Mouse (Mus musculus) layer of hippocampus, postnatal 36 days (tissue): ENCODE measurements around the gene Mamstr. TPM values are rescaled to one million over a fixed set of nuclear protein-coding genes. Genes with fewer than 3 reads are reported as not detected.

Experiments
- DNase-seq, 2 experiments: peaks; one replicate each; pipeline ENCODE4 v3.0.0; 2022
- total RNA-seq, 2 experiments: library from RNA; stranded (reverse); gene quantifications; 2 replicates each; pipeline ENCODE4 v1.2.3; 2021

The Mamstr gene
- total RNA-seq, 2 experiments from 2014 or later, result 2.3 to 2.8 TPM

- DNase-seq, result no peak
These were observed 54.3 kb downstream of the Mamstr start, which contains the start of gene Sec1 for GRCm38 (mm10) chr7:45693921-45694591. Gene Sec1 (minus strand): TSS chr7:45694402.

- no peak for DNase-seq
These were observed 55.3 kb downstream of the Mamstr start for GRCm38 (mm10) chr7:45695098-45695497.

Other genes starting within 250 kb of the Mamstr start
- 100 to 1,000 TPM; 379 to 450 TPM for gene Snrnp70, start 244.2 kb upstream of the Mamstr start, total RNA-seq
- gene Kcna7, start 234.3 kb upstream of the Mamstr start, total RNA-seq, result not detected
- gene Ntf5, start 226.3 kb upstream of the Mamstr start, total RNA-seq, result under 1 TPM; 0.17 to 0.18 TPM
- not detected for gene Lhb, start 219.2 kb upstream of the Mamstr start, total RNA-seq
- 10 to 100 TPM; 14.5 to 18.6 TPM for gene Gys1, start 205.1 kb upstream of the Mamstr start, total RNA-seq
- gene Ruvbl2, start 201.9 kb upstream of the Mamstr start, total RNA-seq, result 10 to 100 TPM; 33.0 to 39.9 TPM
- 100 to 1,000 TPM; 187 to 197 TPM for gene Ftl1, start 180.1 kb upstream of the Mamstr start, total RNA-seq
- gene Bax, start 173.1 kb upstream of the Mamstr start, total RNA-seq, result 10 to 100 TPM; 73.5 to 80.8 TPM
- not detected for gene Tulp2, start 158.1 kb upstream of the Mamstr start, total RNA-seq
- 1 to 10 TPM in 1 of 2 experiments, not detected in 1; 2.5 TPM for gene Gm45808, start 153.2 kb upstream of the Mamstr start, total RNA-seq
- gene Dhdh, start 151.2 kb upstream of the Mamstr start, total RNA-seq, result 1 to 10 TPM; 3.1 to 3.9 TPM
- gene Nucb1, start 129.6 kb upstream of the Mamstr start, total RNA-seq, result 10 to 100 TPM; 94.0 to 98.0 TPM
- 10 to 100 TPM; 17.4 to 20.0 TPM for gene Ppp1r15a, start 113.7 kb upstream of the Mamstr start, total RNA-seq
- gene Plekha4, start 113.6 kb upstream of the Mamstr start, total RNA-seq, result under 1 TPM; 0.77 to 0.86 TPM
- gene Hsd17b14, start 85.1 kb upstream of the Mamstr start, total RNA-seq, result under 1 TPM in 1 of 2 experiments, not detected in 1; 0.28 TPM
- gene Bcat2, start 69.8 kb upstream of the Mamstr start, total RNA-seq, result 10 to 100 TPM; 23.5 to 29.9 TPM
- not detected for gene Fgf21, start 24.5 kb upstream of the Mamstr start, total RNA-seq
- not detected for gene Fut1, start 22.7 kb upstream of the Mamstr start, total RNA-seq
- not detected for gene Izumo1, start 18.2 kb upstream of the Mamstr start, total RNA-seq
- gene Rasip1, start 12.5 kb upstream of the Mamstr start, total RNA-seq, result 1 to 10 TPM; 6.1 to 6.6 TPM
- under 1 TPM in 1 of 2 experiments, not detected in 1; 0.18 TPM for gene Fut2, start 26.4 kb downstream of the Mamstr start, total RNA-seq
- gene Ntn5, start 44.0 kb downstream of the Mamstr start, total RNA-seq, result 1 to 10 TPM; 5.5 to 6.0 TPM
- 1 to 10 TPM; 2.0 to 2.7 TPM for gene Sec1, start 54.4 kb downstream of the Mamstr start, total RNA-seq
- gene Car11, start 59.9 kb downstream of the Mamstr start, total RNA-seq, result 100 to 1,000 TPM; 191 to 217 TPM
- gene Dbp, start 65.1 kb downstream of the Mamstr start, total RNA-seq, result 10 to 100 TPM; 49.8 to 51.5 TPM
- 100 to 1,000 TPM; 372 to 375 TPM for gene Rpl18, start 75.5 kb downstream of the Mamstr start, total RNA-seq
- 10 to 100 TPM; 36.6 to 37.2 TPM for gene Sphk2, start 78.0 kb downstream of the Mamstr start, total RNA-seq
- gene Fam83e, start 81.2 kb downstream of the Mamstr start, total RNA-seq, result under 1 TPM; 0.12 to 0.13 TPM
- gene Spaca4, start 85.8 kb downstream of the Mamstr start, total RNA-seq, result not detected
- 100 to 1,000 TPM; 285 to 298 TPM for gene Lmtk3, start 143.8 kb downstream of the Mamstr start, total RNA-seq
- gene Sult2b1, start 144.7 kb downstream of the Mamstr start, total RNA-seq, result 1 to 10 TPM; 6.3 to 7.0 TPM
- 100 to 1,000 TPM; 138 to 150 TPM for gene Cyth2, start 174.6 kb downstream of the Mamstr start, total RNA-seq
- 1 to 10 TPM; 1.6 to 2.4 TPM for gene Kcnj14, start 184.8 kb downstream of the Mamstr start, total RNA-seq
- gene Grwd1, start 191.0 kb downstream of the Mamstr start, total RNA-seq, result 10 to 100 TPM; 19.9 to 22.6 TPM
- gene Kdelr1, start 232.8 kb downstream of the Mamstr start, total RNA-seq, result 10 to 100 TPM; 72.4 to 74.2 TPM
- gene Grin2d, start 238.4 kb downstream of the Mamstr start, total RNA-seq, result 10 to 100 TPM; 10.9 to 11.4 TPM